Mouse (Mus musculus): ENCODE data around the gene Olfr281. TPM values are rescaled to one million over a fixed set of nuclear protein-coding genes. Genes with fewer than 3 reads are reported as not detected.

Gene Olfr281
- polyA plus RNA-seq, 1 experiment, result not detected

- no peak for TF ChIP-seq GATA1 (IDR thresholded peaks at IDR 0.05; ENCODE audit: low read length)
Observed at GRCm38 (mm10) chr15:98476281-98476680, 23.9 kb downstream of the Olfr281 start.

- TF ChIP-seq GATA1 (IDR thresholded peaks at IDR 0.05; ENCODE audit: low read length), result no peak
Observed at GRCm38 (mm10) chr15:98479568-98480102, 27.2 kb downstream of the Olfr281 start.

DNA sequence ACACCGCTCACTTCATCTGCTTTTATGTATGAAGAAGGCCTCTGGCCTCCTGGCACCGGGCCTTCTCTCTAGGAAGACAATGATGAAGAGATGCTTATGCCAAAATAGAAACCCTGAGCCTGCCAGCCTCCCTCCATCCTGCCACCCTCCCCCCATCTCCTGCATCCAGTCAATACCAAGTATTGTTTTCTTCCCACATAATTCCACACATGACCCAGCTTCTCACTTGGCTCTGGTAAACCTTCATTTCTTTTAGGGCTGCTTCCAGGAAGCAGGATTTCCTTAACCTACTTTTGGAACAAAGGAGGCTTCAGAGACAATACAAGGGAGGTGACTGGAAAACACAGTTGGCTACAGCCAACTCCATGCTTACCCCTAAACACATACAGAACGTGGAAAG is 30.3 kb downstream of the Olfr281 start, which contains the start of gene Lalba:
TSS of gene Lalba (minus strand) at position 21 of the 400 bp plus-strand sequence.
- no peak for TF ChIP-seq GATA1 (IDR thresholded peaks at IDR 0.05; ENCODE audit: low read length)

DNA sequence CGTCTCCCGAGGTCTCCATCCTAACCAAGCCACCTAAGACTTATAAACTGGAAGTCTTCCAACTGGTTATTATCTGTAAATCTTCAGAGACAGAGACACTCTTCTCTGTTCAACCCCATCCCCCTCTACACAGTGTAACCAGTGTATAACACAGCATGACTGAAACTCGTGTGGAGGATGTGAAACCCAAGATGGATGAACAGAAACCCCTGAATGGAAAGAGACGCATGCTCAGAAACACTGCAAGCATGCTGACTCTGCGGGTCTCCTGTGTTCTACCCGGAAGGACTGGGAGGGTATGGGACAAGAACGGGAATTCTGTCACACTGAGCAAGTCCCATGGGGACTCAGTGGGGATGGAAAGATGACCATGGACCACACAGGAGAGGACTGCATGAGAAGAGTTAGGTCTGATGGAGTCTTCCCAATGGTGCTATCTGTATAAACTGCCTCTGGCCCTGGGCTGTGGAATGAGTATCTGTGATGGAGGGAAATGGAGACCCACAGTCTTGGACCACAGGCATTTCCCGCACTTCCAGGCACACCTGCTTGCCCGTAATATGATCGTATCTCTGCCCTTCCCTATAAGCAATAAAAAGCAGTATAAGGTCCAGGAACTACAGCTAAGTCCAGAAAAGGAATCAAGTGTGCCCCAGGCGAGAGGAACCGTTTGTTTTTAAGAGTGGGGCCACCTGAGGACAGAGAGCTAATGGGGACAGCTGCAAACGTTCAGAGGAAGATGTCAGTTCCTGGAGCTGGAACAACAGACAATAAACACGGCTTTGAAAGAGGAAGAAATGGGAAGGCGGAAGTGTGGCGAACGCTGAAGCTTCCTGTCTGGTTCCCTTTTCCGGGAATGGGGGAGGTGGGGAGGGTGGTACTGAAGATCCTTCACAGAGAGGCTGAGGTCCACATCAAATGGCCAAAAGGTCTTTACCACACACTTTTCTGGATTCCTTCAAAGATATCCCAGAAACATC is 31.8 kb downstream of the Olfr281 start:
- TF ChIP-seq GATA1 (IDR thresholded peaks at IDR 0.05; ENCODE audit: low read length), result no peak

DNA sequence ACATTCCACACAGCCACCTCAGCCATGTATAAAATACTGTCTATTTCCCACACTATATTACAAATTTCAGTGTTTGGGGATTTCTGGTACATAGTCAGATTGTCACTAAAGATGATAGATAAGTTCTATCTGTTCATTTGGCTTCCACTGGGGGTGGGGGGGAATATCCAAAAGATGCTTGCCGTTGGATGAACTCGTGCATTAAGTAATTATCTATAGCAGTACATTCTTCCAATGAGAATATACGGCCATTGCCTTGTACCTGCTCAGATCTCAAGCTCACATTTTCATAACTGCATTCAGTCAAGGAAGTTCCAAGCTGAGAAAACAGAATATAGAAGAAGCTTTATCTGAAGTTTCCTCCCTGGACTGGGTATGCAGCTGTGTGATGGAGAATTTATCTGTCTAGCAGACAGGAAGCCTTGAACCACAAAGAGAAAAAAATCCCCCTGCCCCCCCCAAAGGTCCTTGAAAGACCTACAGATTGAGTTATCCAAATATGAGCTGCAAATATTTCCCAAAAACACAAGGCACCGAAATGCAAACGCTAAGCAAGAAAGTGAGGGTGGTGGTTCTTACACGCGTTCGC is 34.1 kb downstream of the Olfr281 start:
- TF ChIP-seq GATA1 (IDR thresholded peaks at IDR 0.05; ENCODE audit: low read length), result peak; percentile 41

DNA sequence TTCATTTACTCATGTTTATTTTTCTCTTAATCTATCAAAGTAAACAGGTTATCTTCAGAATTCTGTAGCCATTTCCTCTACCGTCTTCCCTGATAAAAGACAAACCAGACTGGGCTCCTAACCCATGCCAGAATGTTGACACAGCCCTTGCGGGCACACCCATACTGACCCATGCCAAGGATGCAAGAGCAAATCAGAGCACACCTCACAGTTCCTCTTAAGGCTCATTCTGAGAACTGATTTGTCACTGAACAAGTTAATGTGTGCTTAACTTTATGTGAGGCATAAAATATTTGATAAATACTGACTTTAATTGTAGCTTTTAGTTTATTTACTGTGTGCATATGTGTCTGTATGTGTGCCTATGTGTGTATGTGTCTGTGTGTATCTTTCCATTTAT is 38.9 kb downstream of the Olfr281 start:
- no peak for TF ChIP-seq GATA1 (IDR thresholded peaks at IDR 0.05; ENCODE audit: low read length)

GRCm38 (mm10) chr15:98492102-98492501 is 39.7 kb downstream of the Olfr281 start, which contains the start of gene Olfr279:
Olfr279 (plus strand) TSS chr15:98492402.
- no peak for TF ChIP-seq GATA1 (IDR thresholded peaks at IDR 0.05; ENCODE audit: low read length)

DNA sequence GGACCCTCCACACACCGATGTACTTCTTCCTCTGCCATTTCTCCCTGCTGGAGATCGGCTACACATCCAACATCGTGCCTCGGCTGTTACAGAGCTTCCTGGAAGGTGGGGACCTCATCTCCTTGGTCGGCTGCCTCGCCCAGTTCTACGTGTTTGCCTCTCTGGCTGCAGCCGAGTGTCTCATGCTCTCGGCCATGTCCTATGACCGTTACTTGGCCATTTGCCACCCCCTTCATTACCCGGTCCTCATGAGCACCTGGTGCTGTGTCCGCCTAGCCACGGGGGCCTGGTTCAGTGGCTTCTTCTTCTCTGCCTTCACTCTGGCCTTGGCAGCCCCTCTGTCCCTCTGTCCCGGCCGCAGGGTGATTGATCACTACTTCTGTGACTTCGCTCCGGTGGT is 45.2 kb downstream of the Olfr281 start:
- TF ChIP-seq GATA1 (IDR thresholded peaks at IDR 0.05; ENCODE audit: low read length), result no peak

DNA sequence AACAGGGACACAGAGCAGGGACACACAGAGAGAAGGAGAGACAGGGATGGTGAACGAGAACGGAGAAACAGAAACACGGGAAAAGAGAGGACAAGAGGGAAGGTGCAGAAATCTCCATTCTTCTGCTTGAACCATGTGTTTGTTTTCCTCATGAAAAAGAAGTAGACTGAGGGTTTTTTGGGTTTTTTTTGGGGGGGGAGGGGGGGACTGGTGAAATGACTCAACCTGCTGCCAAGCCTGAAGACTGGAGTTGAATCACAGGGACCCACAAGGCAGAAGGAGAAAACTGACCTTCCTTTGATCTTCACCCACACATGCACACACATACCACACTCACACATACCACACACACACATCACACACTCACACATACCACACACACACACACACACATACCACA is 50.9 kb downstream of the Olfr281 start:
- no peak for TF ChIP-seq GATA1 (IDR thresholded peaks at IDR 0.05; ENCODE audit: low read length)

DNA sequence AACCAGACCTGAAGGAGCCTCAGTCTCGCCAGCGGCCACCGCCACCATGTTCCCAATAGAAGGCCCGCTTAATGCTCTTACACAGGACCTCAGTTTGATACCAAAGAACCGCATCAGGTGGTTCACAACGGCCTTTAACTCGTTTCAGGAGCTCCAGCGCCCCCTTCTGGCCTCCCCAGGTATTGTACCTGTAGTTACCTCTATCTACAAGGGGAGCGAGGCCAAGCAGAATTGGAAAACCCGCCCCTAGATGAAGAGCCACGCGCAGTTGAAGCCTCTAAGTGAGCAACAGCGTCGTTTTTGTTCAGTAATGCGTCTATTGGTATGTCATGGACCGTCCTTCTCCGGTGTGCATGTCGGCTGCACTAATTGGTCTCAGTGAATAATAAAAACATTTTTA is 52.1 kb downstream of the Olfr281 start:
- TF ChIP-seq GATA1 (IDR thresholded peaks at IDR 0.05; ENCODE audit: low read length), result no peak

DNA sequence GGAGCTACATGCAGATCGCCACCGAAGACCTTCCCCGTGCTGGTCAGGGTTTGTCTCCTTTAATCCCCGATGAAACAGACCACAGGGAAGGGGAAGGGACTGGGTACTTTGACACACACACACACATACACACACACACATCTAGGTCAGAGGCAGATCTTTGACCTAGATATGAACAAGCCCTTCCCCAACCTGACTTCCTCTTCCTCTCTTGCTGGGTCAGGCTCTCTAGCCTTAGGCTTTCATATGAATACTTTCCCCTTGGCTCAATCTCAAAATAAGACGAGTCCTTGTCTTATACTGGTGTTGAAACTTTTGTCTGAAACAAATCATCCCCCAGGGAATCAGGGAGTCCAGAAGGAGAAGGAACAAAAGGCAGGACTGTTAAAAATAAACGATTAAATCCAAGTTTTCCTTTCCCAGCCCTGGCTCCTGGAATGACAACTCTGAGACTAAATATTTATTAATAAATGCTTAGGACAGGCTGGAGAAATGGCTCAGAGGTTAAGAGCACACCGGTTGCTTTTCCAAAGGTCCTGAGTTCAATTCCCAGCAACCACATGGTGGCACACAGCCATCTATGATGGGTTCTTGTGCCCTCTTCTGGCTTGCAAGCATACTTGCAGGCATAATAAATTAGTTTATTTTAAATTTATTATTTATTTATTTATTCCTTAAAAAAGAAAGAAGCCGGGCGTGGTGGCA is 54.0 kb downstream of the Olfr281 start:
- TF ChIP-seq GATA1 (IDR thresholded peaks at IDR 0.05; ENCODE audit: low read length), result no peak

DNA sequence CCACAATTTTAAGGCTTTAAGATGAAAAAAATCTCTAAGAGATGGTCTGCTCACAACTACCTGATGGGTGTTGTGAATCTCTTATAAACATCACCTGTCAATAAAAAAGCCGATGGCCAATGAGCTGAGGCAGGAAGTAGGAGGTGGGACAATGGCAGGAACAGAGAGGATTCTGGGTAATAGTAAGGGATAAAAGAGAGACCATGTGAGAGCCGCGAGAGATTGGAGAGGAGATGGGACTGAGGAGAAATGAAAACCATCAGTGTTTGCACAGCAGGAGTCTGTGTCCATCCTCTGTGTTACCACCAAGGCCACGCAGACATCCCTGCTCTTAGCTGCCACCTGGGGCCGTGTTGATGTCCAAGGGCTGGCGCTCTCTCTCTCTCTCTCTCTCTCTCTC is 54.9 kb downstream of the Olfr281 start:
- no peak for TF ChIP-seq GATA1 (IDR thresholded peaks at IDR 0.05; ENCODE audit: low read length)

GRCm38 (mm10) chr15:98509387-98509786 is 57.0 kb downstream of the Olfr281 start:
- no peak for TF ChIP-seq GATA1 (IDR thresholded peaks at IDR 0.05; ENCODE audit: low read length)

Other genes starting within 250 kb of the Olfr281 start
- gene Gm44579, start 231.6 kb upstream of the Olfr281 start, polyA plus RNA-seq (2012), result not detected in 2 replicates
- gene Olfr287, start 231.5 kb upstream of the Olfr281 start, polyA plus RNA-seq (2012), result not detected in 2 replicates
- not detected in 2 replicates for gene Olfr286, start 218.1 kb upstream of the Olfr281 start, polyA plus RNA-seq (2012)
- not detected in 2 replicates for gene H1fnt, start 195.3 kb upstream of the Olfr281 start, polyA plus RNA-seq (2012)
- gene Zfp641, start 156.4 kb upstream of the Olfr281 start, polyA plus RNA-seq (2012), result not detected in 2 replicates
- gene Olfr285, start 135.2 kb upstream of the Olfr281 start, polyA plus RNA-seq (2012), result not detected in 2 replicates
- not detected in 2 replicates for gene Olfr284, start 111.6 kb upstream of the Olfr281 start, polyA plus RNA-seq (2012)
- not detected in 2 replicates for gene Olfr283, start 71.6 kb upstream of the Olfr281 start, polyA plus RNA-seq (2012)
- gene Olfr282, start 21.4 kb upstream of the Olfr281 start, polyA plus RNA-seq (2012), result not detected in 2 replicates
- not detected in 2 replicates for gene OR5BS1P, start 17.3 kb downstream of the Olfr281 start, polyA plus RNA-seq (2012)
- not detected in 2 replicates for gene Lalba, start 30.1 kb downstream of the Olfr281 start, polyA plus RNA-seq (2012)
- gene Olfr279, start 39.8 kb downstream of the Olfr281 start, polyA plus RNA-seq (2012), result not detected in 2 replicates
- 43.8 and 46.5 TPM in 2 replicates for gene Kansl2, start 81.7 kb downstream of the Olfr281 start, polyA plus RNA-seq (2012)
- 2.6 and 3.5 TPM in 2 replicates for gene Ccnt1, start 118.3 kb downstream of the Olfr281 start, polyA plus RNA-seq (2012)
- gene 4930415O20Rik, start 118.4 kb downstream of the Olfr281 start, polyA plus RNA-seq (2012), result not detected in 2 replicates
- 16.9 and 17.3 TPM in 2 replicates for gene Adcy6, start 157.5 kb downstream of the Olfr281 start, polyA plus RNA-seq (2012)
- gene Cacnb3, start 178.3 kb downstream of the Olfr281 start, polyA plus RNA-seq (2012), result 0.39 and 0.45 TPM in 2 replicates
- 120 and 126 TPM in 2 replicates for gene Ddx23, start 210.3 kb downstream of the Olfr281 start, polyA plus RNA-seq (2012)
- 0.08 and 0.09 TPM in 2 replicates for gene Rnd1, start 224.9 kb downstream of the Olfr281 start, polyA plus RNA-seq (2012)

All from G1E-ER4 (cell line).